ENCODE assay signal across 14 mouse cellular contexts in the genomic region with DNA sequence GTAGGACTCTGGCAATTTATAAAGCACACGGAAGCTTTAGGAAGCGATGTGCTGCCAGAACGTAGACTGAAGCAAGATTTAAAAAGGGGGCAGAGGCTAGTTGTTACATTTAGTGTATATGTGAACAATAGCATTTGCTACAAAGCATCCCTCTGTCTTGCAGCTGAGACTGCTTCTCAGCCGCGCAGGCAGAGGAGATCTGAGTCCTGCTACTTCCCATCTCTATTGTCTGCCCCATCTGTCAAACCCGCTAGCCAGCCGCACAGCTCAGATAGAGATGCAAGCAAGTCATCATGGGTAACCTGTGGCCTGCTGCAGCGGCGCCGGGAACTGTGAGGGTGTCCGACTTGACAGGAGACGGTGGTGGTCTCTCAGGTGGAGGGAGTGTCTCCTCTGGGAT. TPM values are rescaled to one million over a fixed set of nuclear protein-coding genes. Genes with fewer than 3 reads are reported as not detected.
"Had no signal": no experiment of that assay in that cellular context is flagged by ENCODE, and none has a peak within 500 bp of the region (broad histone marks: within the 10 kb centered on the region; RNA-seq: fewer than 3 reads in every experiment).

No protein-coding gene starts in this region.

- H3K9me3 ChIP-seq: intestine, embryonic 15.5 days; limb, embryonic 10.5 days; liver, embryonic 15.5 days; stomach, embryonic 15.5 days had no signal

- H3K27me3 ChIP-seq: intestine, embryonic 15.5 days; liver, embryonic 15.5 days; stomach, embryonic 15.5 days had no signal

- ATAC-seq: intestine, embryonic 15.5 days; lung, postnatal 0 days had no signal

- H3K4me1 ChIP-seq: intestine, embryonic 15.5 days; limb, embryonic 10.5 days; liver, embryonic 15.5 days; stomach, embryonic 15.5 days had no signal

- H3K4me2 ChIP-seq: intestine, embryonic 15.5 days; liver, embryonic 11.5 days; liver, embryonic 15.5 days; stomach, embryonic 15.5 days had no signal

- H3K27ac ChIP-seq: intestine, embryonic 15.5 days; left cerebral cortex, adult 2 months; limb, embryonic 10.5 days; liver, embryonic 15.5 days; stomach, embryonic 15.5 days had no signal

- H3K9ac ChIP-seq: intestine, embryonic 15.5 days; liver, embryonic 15.5 days; stomach, embryonic 15.5 days had no signal

- H3K4me3 ChIP-seq: intestine, embryonic 15.5 days; left cerebral cortex, adult 2 months; limb, embryonic 10.5 days; liver, embryonic 15.5 days; stomach, embryonic 15.5 days had no signal

- DNase-seq: kidney, adult 18-20 months; kidney, postnatal 10 days; lung, adult 2 months; lung, postnatal 36 days; right cerebral cortex, postnatal 14 days; thymus, postnatal 4 days had no signal

- H3K36me3 ChIP-seq: intestine, embryonic 15.5 days; limb, embryonic 10.5 days; liver, embryonic 15.5 days; stomach, embryonic 15.5 days had no signal

RNA-seq across cellular contexts. Expression of a gene that starts 39.9 kb away (rescaled TPM):
- polyA plus RNA-seq: intestine, embryonic 15.5 days; large intestine, adult 2 months; limb, embryonic 10.5 days; liver, embryonic 11.5 days; liver, embryonic 15.5 days had no signal
